Mouse (Mus musculus) heart, adult 10 weeks (tissue): ENCODE measurements around the gene Rbm15b. TPM values are rescaled to one million over a fixed set of nuclear protein-coding genes. Genes with fewer than 3 reads are reported as not detected.

ENCODE experiments used
- polyA plus RNA-seq: library from polyadenylated mRNA; stranded (reverse); fragments of 350-450 nt; fragmentation: Illumina TruSeq; extraction: RNeasy Lipid Tissue Mini Kit (QIAGEN cat#74804); gene quantifications from one replicate; pipeline ENCODE4 v1.2.3, GENCODE M21; 2014; ENCODE audit warnings: low read depth, low replicate concordance

The Rbm15b gene
- 8.4 TPM for polyA plus RNA-seq

DNA sequence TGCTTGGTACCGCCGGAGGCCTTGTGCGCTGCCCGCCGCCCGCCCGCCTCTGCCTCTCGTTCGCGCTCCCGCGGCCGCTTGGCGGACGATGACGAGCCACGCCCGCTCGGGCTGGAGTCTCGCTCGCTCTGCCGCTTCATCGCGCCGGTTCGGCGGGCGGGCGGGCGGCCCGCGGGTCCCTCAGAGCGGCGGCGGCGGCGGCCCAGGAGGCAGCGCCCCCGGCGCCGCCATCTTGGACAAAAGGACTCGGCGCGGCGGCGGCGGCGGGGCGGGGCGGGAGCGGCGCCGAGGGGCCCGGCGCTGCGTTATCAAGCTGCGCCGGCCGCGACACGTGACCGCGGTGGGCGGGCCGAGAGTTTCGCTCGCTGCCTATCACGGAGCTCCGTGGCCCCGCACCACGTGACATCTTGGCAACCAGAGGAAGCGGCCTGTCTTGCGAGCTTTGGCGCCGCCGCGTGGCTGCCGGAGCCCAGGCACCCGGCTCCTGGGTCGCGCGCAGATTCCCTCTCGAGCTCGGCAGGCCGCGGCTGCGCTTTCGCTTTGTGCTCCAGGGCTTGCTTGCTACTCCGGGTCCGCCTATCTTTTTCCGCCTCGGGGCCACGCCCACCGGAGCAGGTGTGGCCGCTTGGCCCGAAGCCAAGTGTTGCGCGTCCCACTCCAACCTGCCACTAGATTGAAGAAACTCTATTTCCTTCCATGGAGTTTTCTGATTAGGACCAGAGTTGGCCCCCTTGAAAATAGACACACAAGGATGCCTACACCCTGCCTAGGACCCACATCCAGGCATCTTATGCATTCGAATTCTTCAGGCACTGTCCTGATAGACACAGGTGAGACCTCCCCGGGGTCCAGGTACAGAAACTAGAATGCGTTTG, at the start of gene Rbm15b:
Gene Rbm15b, minus strand, starts transcription at position 601 of the 875 bp plus-strand sequence.

DNA sequence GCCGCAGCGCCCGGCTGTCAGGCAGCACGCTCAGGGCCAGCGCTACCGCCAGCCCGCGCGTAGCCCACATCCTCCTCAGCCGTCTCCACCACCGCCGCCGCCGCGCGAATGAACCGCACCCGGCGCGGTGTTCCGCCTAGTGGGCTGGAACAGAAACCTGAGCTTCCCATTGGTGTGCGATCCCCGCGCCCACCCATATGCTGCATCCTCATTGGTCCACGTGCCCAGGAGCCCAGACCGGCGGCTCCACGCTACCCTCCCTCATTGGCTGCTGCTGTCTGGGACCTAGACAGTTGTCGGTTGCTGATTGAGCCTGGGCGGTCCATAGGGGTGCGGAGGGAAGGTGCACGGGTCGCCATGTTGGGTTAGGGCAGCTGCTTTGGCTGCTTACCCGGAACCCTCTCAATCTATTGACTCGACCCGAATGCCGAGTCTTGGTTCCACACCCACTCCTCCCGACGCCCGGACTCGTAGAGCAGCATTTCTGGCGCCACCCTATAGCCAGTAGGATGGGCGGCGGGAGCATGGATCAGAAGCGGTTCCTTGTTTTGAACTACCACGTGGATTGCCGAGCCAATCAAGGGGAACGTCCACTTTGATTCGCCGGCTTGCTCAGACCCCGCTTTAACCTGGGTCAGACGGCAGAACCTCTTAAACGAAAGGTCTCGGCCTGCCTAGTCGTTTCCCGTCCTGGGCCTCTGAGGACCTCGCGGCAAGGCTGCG, 4.8 kb upstream of the Rbm15b start, which contains the start of gene Manf:
Gene Manf, minus strand, starts transcription at position 151 of the 723 bp plus-strand sequence.

Other genes with a start within 250 kb of the Rbm15b start
- not detected for gene Grm2, start 231.3 kb downstream of the Rbm15b start, polyA plus RNA-seq
- 53.3 TPM for gene Tex264, start 201.5 kb downstream of the Rbm15b start, polyA plus RNA-seq
- 7.1 TPM for gene Rad54l2, start 98.2 kb downstream of the Rbm15b start, polyA plus RNA-seq
- 17.4 TPM for gene Dcaf1, start 65.6 kb downstream of the Rbm15b start, polyA plus RNA-seq
- 67.1 TPM for gene Manf, start 4.6 kb upstream of the Rbm15b start, polyA plus RNA-seq